Mouse (Mus musculus) E14TG2a.4 (cell line): ENCODE measurements around the gene Anp32e.

ENCODE experiments used
- H3K27me3 ChIP-seq: 2 replicates; pipeline ENCODE4 v1.6.1; 2014; ENCODE audit warnings: low read length, control low read depth; ENCODE audit not compliant: insufficient read depth
- H3K36me3 ChIP-seq: 2 replicates; pipeline ENCODE4 v1.6.1; 2014; ENCODE audit warnings: low read length, control low read depth; ENCODE audit not compliant: insufficient read depth
- H3K4me1 ChIP-seq: replicated peaks from 2 replicates; pipeline ENCODE4 v1.6.1; 2014; ENCODE audit warnings: low read depth, low read length, control low read depth
- H3K4me3 ChIP-seq: replicated peaks from 2 replicates; pipeline ENCODE4 v1.5.1; 2014; ENCODE audit warnings: mild to moderate bottlenecking, low read length
- H3K9me3 ChIP-seq: 2 replicates; pipeline ENCODE4 v1.6.1; 2014; ENCODE audit warnings: low read length, control low read depth
- CTCF ChIP-seq: conservative IDR thresholded peaks from 2 replicates; pipeline ENCODE4 v1.5.1; 2014; ENCODE audit warnings: low read length
- NANOG ChIP-seq: IDR thresholded peaks from 2 replicates; pipeline ENCODE4 v1.6.1; 2014; ENCODE audit warnings: borderline replicate concordance, low read length, mixed read lengths
- POU5F1 ChIP-seq: IDR thresholded peaks from 2 replicates; pipeline ENCODE4 v1.6.1; 2014; ENCODE audit warnings: low read length, borderline replicate concordance

Gene Anp32e

DNA sequence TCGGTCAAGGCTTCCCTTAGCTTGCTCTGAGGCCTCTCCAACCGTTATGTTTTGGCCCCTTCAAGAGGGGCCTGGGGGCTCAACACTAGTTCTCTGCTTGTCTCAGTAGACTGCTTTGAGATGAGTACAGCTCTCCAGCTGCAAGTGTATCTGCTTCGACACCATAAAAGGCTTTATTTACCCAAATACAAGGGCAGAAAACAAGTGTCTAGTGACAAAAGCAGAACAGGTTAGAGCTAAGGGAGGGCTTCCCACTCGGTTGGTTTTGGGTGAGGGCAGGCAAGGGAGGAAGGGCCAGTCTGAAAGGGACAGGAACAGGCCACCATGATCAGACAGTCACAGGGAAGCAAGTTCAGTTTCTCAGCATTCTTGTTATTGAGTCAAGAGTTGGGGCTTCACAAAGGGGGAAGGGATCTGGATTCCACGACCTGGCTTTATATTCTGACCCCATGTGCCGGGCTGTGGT is 65.4 kb downstream of the Anp32e start:
- Histone ChIP-seq H3K27me3 (peaks cover 86% of the 10 kb centered on the region), H3K36me3 (no peaks in the 10 kb centered on the region), H3K4me1 (peaks cover 58% of the 10 kb centered on the region), H3K9me3 (no peaks in the 10 kb centered on the region), H3K4me3 (no peak overlapping the region; the same call in 1 of the 2 replicates)
- TF ChIP-seq POU5F1 (no peak), CTCF (no peak), NANOG (no peak)

DNA sequence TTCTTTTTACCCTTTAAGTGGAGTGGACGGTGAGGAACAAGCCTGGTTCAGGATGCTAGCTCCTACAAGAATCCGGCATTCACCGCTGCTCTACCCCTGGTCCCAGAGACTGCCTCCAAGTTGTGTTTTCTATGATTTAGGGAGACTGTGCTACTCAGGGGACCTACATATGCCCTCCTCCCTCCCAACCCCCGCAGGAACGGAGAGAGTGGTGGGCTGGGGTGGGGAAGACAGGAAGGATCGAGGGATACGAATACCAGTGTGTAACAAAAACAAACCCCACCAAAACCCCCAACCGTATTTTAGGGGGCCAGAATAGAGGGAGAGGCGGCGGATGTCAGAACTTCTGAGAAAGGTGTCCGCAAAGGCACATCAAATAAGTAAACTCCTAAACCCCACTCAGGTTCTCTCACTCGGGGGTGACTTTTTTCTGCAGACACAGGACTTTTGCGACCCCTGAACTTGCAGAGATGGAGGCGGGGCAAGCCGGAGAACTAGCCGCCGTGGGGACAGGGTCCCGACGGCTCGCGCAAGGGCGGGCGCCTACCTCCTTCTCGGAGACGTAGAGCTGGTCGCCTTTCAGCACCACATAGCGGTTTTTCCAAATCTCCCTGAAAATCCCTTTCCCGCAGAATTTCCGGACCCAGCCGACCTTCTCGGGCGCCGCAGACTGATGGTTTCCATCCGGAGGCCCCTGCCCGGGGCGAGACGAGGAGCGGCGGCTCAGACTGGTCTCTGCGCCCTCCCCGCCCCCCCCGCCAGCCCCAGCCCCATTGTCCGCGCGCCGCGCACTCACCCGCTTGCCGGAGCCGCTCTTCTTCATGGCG is 66.1 kb downstream of the Anp32e start:
- H3K4me3 ChIP-seq = peak overlapping the region; percentile 84
- H3K27me3 ChIP-seq = peaks cover 84% of the 10 kb centered on the region
- no peaks in the 10 kb centered on the region for H3K9me3 ChIP-seq
- H3K36me3 ChIP-seq = no peaks in the 10 kb centered on the region
- peaks cover 59% of the 10 kb centered on the region for H3K4me1 ChIP-seq
- TF ChIP-seq CTCF (no peak), POU5F1 (no peak), NANOG (no peak)

DNA sequence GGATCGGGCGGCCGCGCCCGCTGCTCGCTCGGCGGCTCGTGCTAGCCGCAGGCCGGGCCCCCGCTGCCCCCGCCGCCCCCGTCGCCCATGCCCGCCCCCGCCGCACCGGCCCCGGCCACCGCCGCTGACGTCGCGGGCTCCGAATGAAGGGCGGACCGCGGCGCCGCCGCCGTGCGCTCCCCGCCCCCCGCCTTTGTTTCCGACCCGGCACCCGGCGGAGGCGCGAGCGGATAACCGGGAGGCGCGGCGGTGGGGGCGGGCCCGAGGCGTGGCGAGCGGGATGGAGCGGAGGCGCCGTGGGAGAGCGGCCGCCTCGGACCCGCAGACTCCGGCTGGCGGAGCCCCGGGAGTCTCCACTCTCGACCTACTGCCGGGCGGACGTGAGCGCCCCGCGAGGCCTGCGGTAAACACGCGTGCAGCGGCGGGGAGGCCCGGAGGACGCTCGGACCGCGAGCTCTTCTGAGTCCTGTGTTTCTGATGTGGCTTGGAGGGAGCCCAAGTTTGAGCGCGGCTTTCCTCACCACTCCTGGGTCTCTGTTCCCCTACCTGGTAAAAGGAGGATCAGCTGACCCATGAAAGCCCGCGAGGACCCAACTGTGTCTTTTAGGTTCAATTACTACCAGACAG is 66.9 kb downstream of the Anp32e start, which contains the start of gene Plekho1:
TSS of gene Plekho1 (minus strand) at position 200 of the 627 bp plus-strand sequence.
- peaks cover 60% of the 10 kb centered on the region for H3K4me1 ChIP-seq
- no peak for TF ChIP-seq CTCF
- TF ChIP-seq NANOG = no peak
- TF ChIP-seq POU5F1 = no peak
- no peaks in the 10 kb centered on the region for H3K36me3 ChIP-seq
- H3K27me3 ChIP-seq = peaks cover 77% of the 10 kb centered on the region
- no peaks in the 10 kb centered on the region for H3K9me3 ChIP-seq
- H3K4me3 ChIP-seq = peak within 1 kb of the TSS; percentile 84

DNA sequence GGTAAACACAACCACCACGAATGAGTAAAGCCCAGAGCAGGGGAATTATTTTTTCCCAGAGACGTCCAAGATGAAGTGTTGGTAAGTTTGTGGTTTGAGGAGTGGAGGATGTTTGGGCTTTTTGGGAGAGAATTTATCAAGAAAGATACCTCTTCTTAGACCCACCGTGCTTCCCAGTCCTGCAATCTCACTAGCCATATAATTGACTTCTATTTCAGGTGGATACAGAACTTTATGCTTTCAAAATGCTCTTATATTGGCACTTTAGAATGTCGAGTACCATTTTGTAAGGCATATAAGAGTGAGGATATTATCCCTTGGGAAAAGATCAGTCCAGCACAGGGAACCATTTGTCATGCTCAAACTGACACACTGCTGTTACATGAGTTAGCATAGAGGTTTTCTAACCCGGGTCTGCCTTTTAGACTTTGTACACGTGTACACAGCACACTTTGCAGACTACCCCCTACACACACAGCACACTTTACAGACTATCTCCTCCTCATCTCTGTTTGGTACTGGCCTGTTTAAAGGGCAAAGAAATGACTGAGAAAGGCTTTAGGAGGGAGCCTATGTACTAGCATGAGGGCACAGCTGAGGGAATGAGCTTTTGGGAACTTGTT is 67.5 kb downstream of the Anp32e start:
- H3K4me1 ChIP-seq = peaks cover 57% of the 10 kb centered on the region
- no peaks in the 10 kb centered on the region for H3K36me3 ChIP-seq
- H3K9me3 ChIP-seq = no peaks in the 10 kb centered on the region
- peaks cover 70% of the 10 kb centered on the region for H3K27me3 ChIP-seq
- TF ChIP-seq NANOG (no peak), POU5F1 (no peak), CTCF (no peak)
- H3K4me3 ChIP-seq = peak overlapping the region; percentile 84
